Mouse (Mus musculus) adrenal gland, postnatal 36 days (tissue): Measurements from ENCODE around the gene Rere. TPM values are rescaled to one million over a fixed set of nuclear protein-coding genes. Genes with fewer than 3 reads are reported as not detected.

ENCODE experiments used
- DNase-seq, 2 experiments: peaks; one replicate each; pipeline ENCODE4 v3.0.0; 2021; ENCODE audit warnings: mixed read lengths in 1 of 2
- total RNA-seq, 2 experiments: library from RNA; stranded (reverse); gene quantifications; 2 replicates each; pipeline ENCODE4 v1.2.3; 2021

The Rere gene
- total RNA-seq, 2 experiments from 2014 or later, result 114 to 116 TPM

- DNase-seq, result no peak
These were observed 380.4 kb downstream of the Rere start for GRCm38 (mm10) chr4:150661886-150662285.

- peak; percentile 36 to 42 for DNase-seq
These were observed 381.7 kb downstream of the Rere start for GRCm38 (mm10) chr4:150663192-150663591.

- DNase-seq, result peak; percentile 27 to 28
These were observed 383.3 kb downstream of the Rere start for GRCm38 (mm10) chr4:150664726-150665125.

- no peak for DNase-seq
These were observed 384.4 kb downstream of the Rere start for GRCm38 (mm10) chr4:150665806-150666205.

Other genes starting within 250 kb of the Rere start
- 1 to 10 TPM in 1 of 2 experiments, under 1 TPM in 1; 0.99 to 1.9 TPM for gene Gpr157, start 194.3 kb upstream of the Rere start, total RNA-seq
- 1 to 10 TPM; 3.7 to 8.5 TPM for gene Slc2a5, start 162.4 kb upstream of the Rere start, total RNA-seq
- gene Slc2a7, start 132.7 kb upstream of the Rere start, total RNA-seq, result not detected
- gene Car6, start 80.3 kb upstream of the Rere start, total RNA-seq, result 1 to 10 TPM in 1 of 2 experiments, under 1 TPM in 1; 0.79 to 1.6 TPM
- 100 to 1,000 TPM; 468 to 482 TPM for gene Eno1, start 44.9 kb upstream of the Rere start, total RNA-seq